Mouse (Mus musculus) liver, postnatal 0 days (tissue): ENCODE measurements at regions not wholly inside any gene's neighbourhood (a gene's known extent, or its start where the extent isn't known, plus 50 kb on each side); places are given as distances from the start of the nearest gene placed in this dataset.

Source experiments
- CTCF ChIP-seq: sonication (generic); IDR thresholded peaks from 2 replicates; pipeline ENCODE4 v1.5.1; 2016; ENCODE audit warnings: antibody characterized with exemption, low read depth
- EP300 ChIP-seq: IDR thresholded peaks from 2 replicates; pipeline ENCODE4 v1.6.1; 2016; ENCODE audit warnings: antibody characterized with exemption, low read depth, mild to moderate bottlenecking

- TF ChIP-seq EP300 = no peak
- no peak for TF ChIP-seq CTCF
Observed at GRCm38 (mm10) chr8:8852656-8853366, 162.5 kb upstream of the Arglu1 start.
